Mouse (Mus musculus) myocyte (in vitro differentiated cells): Measurements from ENCODE around the gene Myo18b. TPM values are rescaled to one million over a fixed set of nuclear protein-coding genes. Genes with fewer than 3 reads are reported as not detected.

Experiments used
- H3K27me3 ChIP-seq: one replicate; pipeline ENCODE4 v1.6.1; 2011; ENCODE audit not compliant: control insufficient read depth, insufficient read depth, insufficient read length
- H3K36me3 ChIP-seq: one replicate; pipeline ENCODE4 v1.6.1; 2011; ENCODE audit not compliant: control insufficient read depth, insufficient read depth
- H3K4me2 ChIP-seq: one replicate; pipeline ENCODE4 v1.6.1; 2011; ENCODE audit warnings: low read depth, control low read depth
- H3K4me3 ChIP-seq: one replicate; pipeline ENCODE4 v1.5.1; 2011; ENCODE audit warnings: mild to moderate bottlenecking, control low read depth, moderate library complexity
- H3K79me2 ChIP-seq: one replicate; pipeline ENCODE4 v1.6.1; 2011; ENCODE audit not compliant: control insufficient read depth, insufficient read depth
- H3ac ChIP-seq: one replicate; pipeline ENCODE4 v1.6.1; 2011; ENCODE audit not compliant: control insufficient read depth, insufficient read length
- CEBPB ChIP-seq: IDR thresholded peaks from 2 replicates; pipeline ENCODE4 v1.6.1; 2011; ENCODE audit warnings: mild to moderate bottlenecking, moderate library complexity; ENCODE audit not compliant: poor library complexity, insufficient read depth, severe bottlenecking
- E2F4 ChIP-seq: IDR thresholded peaks from one replicate; pipeline ENCODE4 v1.6.1; 2011; ENCODE audit warnings: mild to moderate bottlenecking, control low read depth, moderate library complexity; ENCODE audit not compliant: insufficient read depth
- MAX ChIP-seq: IDR thresholded peaks from one replicate; pipeline ENCODE4 v1.6.1; 2011; ENCODE audit warnings: low read depth, mild to moderate bottlenecking, control low read depth
- MYOD1 ChIP-seq, 3 experiments: IDR thresholded peaks; one replicate each; pipeline ENCODE4 v1.6.1; 2011; ENCODE audit warnings: control low read depth in 2 of 3, low read depth in 2 of 3, mild to moderate bottlenecking in 2 of 3, moderate library complexity in 1 of 3; ENCODE audit not compliant: insufficient read length in 2 of 3, control insufficient read depth in 1 of 3
- MYOG ChIP-seq, 3 experiments: IDR thresholded peaks; one replicate each; pipeline ENCODE4 v1.6.1; 2011; ENCODE audit warnings: control low read depth in 2 of 3, low read depth in 2 of 3, mild to moderate bottlenecking in 2 of 3; ENCODE audit not compliant: insufficient read length in 2 of 3, control insufficient read depth in 1 of 3, insufficient read depth in 1 of 3
- POLR2A ChIP-seq: IDR thresholded peaks from one replicate; pipeline ENCODE4 v1.6.1; 2011; ENCODE audit warnings: low read depth, mild to moderate bottlenecking, control low read depth, moderate library complexity; ENCODE audit not compliant: insufficient read length
- POLR2AphosphoS2 ChIP-seq: IDR thresholded peaks from one replicate; pipeline ENCODE4 v1.6.1; 2011; ENCODE audit warnings: low read depth, control low read depth; ENCODE audit not compliant: insufficient read length
- REST ChIP-seq: IDR thresholded peaks from one replicate; pipeline ENCODE4 v1.6.1; 2011; ENCODE audit warnings: mild to moderate bottlenecking, control low read depth, moderate library complexity; ENCODE audit not compliant: insufficient read depth, insufficient read length
- SRF ChIP-seq: IDR thresholded peaks from one replicate; pipeline ENCODE4 v1.6.1; 2011; ENCODE audit warnings: low read depth; ENCODE audit not compliant: control insufficient read depth, insufficient read length
- TCF12 ChIP-seq: IDR thresholded peaks from one replicate; pipeline ENCODE4 v1.6.1; 2011; ENCODE audit warnings: mild to moderate bottlenecking, control low read depth; ENCODE audit not compliant: poor library complexity, insufficient read depth, severe bottlenecking
- TCF3 ChIP-seq: IDR thresholded peaks from one replicate; pipeline ENCODE4 v1.6.1; 2011; ENCODE audit warnings: low read depth, control low read depth; ENCODE audit not compliant: insufficient read length
- USF1 ChIP-seq: IDR thresholded peaks from one replicate; pipeline ENCODE4 v1.6.1; 2011; ENCODE audit warnings: low read depth, mild to moderate bottlenecking, control low read depth, moderate library complexity
- polyA plus RNA-seq: library from polyadenylated mRNA; unstranded; fragments of >200 nt; fragmentation: generic; extraction: Trizol; gene quantifications from one replicate; pipeline ENCODE4 v1.2.1, GENCODE M21; 2012; ENCODE audit warnings: missing spikeins

Myo18b gene
- polyA plus RNA-seq, 1 experiment: 1.6 TPM

DNA sequence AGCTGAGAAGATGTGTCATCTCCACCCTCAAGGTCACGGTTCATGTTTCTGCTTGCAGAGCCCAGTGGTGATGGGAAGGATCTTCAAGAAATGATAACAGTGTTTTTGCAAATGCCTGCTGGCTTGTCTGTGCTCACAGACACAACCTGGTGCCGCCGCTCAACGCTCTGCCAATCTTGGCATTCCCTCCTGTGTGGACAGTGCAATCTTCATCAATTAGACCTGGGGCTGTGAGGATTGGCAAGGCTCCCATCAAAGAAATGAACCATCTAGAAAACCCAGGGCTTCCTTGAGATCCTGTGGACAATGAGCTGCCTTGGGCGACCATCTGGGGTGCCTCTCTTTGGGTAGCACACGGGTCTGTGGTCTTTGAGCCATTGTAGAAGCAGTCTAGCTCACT lies 109.4 kb downstream of the Myo18b start:
- H3K27me3 ChIP-seq: no peaks in the 10 kb centered on the region
- H3K79me2 ChIP-seq: no peaks in the 10 kb centered on the region
- H3K4me2 ChIP-seq: no peak overlapping the region
- H3K4me3 ChIP-seq: no peak overlapping the region
- H3ac ChIP-seq: no peak overlapping the region
- no peak for TF ChIP-seq SRF
- TF ChIP-seq MYOG (IDR thresholded peaks at IDR 0.05; ENCODE audit: control insufficient read depth in 1 of 3, insufficient read depth in 1 of 3, insufficient read length in 2 of 3, low read depth in 2 of 3): no peak
- no peak for TF ChIP-seq E2F4
- TF ChIP-seq REST: no peak
- no peak for TF ChIP-seq TCF12
- no peak for TF ChIP-seq MAX
- TF ChIP-seq POLR2A: no peak
- H3K36me3 ChIP-seq: no peaks in the 10 kb centered on the region

DNA sequence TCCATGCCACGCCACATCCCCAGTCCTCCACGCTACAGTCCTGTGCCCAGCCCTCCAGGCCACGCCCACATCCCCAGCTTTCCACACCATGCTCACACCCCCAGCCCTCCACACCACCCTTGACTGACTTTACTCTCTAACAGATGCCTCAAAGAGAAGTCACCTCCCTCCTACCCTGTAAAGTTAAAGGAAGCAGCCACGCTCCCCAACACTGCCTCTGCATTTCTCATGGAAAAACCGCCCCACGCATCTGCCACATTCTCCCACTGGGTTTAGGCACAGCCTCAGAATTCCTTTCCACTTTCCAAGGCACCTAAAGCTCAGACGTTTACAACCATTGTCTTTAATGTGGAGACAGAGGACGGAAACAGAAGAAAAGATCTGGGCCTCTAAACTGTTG lies 110.1 kb downstream of the Myo18b start:
- no peak overlapping the region for H3K4me2 ChIP-seq
- H3K36me3 ChIP-seq: no peaks in the 10 kb centered on the region
- H3ac ChIP-seq: no peak overlapping the region
- no peaks in the 10 kb centered on the region for H3K27me3 ChIP-seq
- no peak overlapping the region for H3K4me3 ChIP-seq
- no peaks in the 10 kb centered on the region for H3K79me2 ChIP-seq
- no peak for TF ChIP-seq CEBPB

DNA sequence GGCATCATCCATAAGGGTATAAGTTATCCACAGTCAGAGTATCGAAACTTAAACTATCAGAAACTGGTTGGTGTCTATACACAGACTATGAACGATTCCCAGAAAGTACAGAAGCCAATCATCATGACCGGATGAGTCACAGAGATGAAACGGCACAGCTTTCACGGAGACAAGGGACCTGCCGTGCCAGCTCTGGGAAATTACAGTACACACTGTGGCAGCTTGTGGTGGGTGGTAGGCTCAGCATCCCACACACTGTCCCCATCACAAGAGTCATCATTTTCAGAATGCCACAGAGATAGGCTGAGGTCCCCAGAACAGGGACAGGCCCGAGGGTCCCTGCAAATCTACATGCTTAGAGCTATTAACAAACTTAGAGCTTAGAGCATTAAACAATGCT lies 114.4 kb downstream of the Myo18b start:
- Histone ChIP-seq H3K79me2 (no peaks in the 10 kb centered on the region), H3K36me3 (no peaks in the 10 kb centered on the region), H3K4me2 (no peak overlapping the region), H3ac (no peak overlapping the region), H3K27me3 (no peaks in the 10 kb centered on the region), H3K4me3 (no peak overlapping the region)
- TF ChIP-seq POLR2AphosphoS2 (no peak), CEBPB (no peak), POLR2A (no peak), MYOG (IDR thresholded peaks at IDR 0.05; ENCODE audit: control insufficient read depth in 1 of 3, insufficient read depth in 1 of 3, insufficient read length in 2 of 3, low read depth in 2 of 3) (no peak), TCF3 (no peak), TCF12 (no peak), E2F4 (no peak), MYOD1 (IDR thresholded peaks at IDR 0.05; ENCODE audit: control insufficient read depth in 1 of 3, insufficient read length in 2 of 3, low read depth in 2 of 3) (no peak), MAX (no peak), USF1 (no peak), SRF (no peak), REST (no peak)

DNA sequence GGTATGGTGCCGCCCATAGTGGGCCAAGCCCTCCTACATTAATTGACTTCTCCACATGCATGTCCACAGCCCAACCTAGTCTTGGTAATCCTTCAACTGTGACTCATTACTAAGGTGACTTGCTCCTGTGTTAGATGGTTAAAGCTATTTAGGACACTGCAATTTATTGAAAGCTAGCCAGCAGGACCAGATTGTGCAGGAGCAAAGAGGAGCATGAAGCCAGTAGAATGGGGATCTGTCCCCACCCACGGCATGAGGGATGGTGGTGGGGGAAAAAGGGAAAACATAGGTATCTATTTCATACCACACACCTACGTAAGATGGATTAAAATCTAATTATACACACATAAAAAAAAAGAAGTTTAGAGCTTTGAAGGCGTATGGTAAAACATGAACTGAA lies 114.9 kb downstream of the Myo18b start:
- Histone ChIP-seq H3K36me3 (no peaks in the 10 kb centered on the region), H3ac (no peak overlapping the region), H3K27me3 (no peaks in the 10 kb centered on the region), H3K4me3 (no peak overlapping the region), H3K79me2 (no peaks in the 10 kb centered on the region), H3K4me2 (no peak overlapping the region)
- TF ChIP-seq MYOD1 (IDR thresholded peaks at IDR 0.05; ENCODE audit: control insufficient read depth in 1 of 3, insufficient read length in 2 of 3, low read depth in 2 of 3): no peak
- TF ChIP-seq MAX: no peak
- TF ChIP-seq SRF: no peak
- TF ChIP-seq REST: no peak
- TF ChIP-seq MYOG (IDR thresholded peaks at IDR 0.05; ENCODE audit: control insufficient read depth in 1 of 3, insufficient read depth in 1 of 3, insufficient read length in 2 of 3, low read depth in 2 of 3): no peak
- no peak for TF ChIP-seq TCF12
- TF ChIP-seq POLR2A: no peak
- TF ChIP-seq E2F4: no peak

DNA sequence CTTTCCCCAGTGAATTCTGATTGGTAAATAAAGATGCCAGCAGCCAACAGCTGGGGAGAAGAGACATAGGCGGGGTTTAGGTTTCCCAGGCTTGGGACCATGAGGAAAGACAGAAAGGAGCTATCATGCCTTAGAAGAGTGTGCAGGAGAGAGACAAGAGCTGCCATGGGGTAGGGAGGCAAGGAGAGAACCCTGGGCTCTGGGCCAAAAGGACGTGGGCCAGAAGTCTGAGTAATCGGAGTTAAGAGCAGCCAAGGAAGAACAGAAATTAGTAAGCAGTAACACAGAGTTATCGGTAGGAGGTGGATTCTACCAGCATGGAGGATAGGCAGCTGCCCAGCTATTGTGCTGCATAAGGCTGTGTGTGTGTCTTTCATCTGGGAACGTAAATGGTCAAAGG lies 115.8 kb downstream of the Myo18b start:
- Histone ChIP-seq H3K4me2 (no peak overlapping the region), H3K27me3 (no peaks in the 10 kb centered on the region), H3K4me3 (no peak overlapping the region), H3K36me3 (no peaks in the 10 kb centered on the region), H3K79me2 (no peaks in the 10 kb centered on the region), H3ac (no peak overlapping the region)
- TF ChIP-seq E2F4 (no peak), SRF (no peak), MAX (no peak), MYOD1 (IDR thresholded peaks at IDR 0.05; ENCODE audit: control insufficient read depth in 1 of 3, insufficient read length in 2 of 3, low read depth in 2 of 3) (no peak), USF1 (no peak), REST (no peak), POLR2AphosphoS2 (no peak), MYOG (IDR thresholded peaks at IDR 0.05; ENCODE audit: control insufficient read depth in 1 of 3, insufficient read depth in 1 of 3, insufficient read length in 2 of 3, low read depth in 2 of 3) (no peak), POLR2A (no peak), TCF12 (no peak)
